Mouse (Mus musculus) layer of hippocampus, postnatal 14 days (tissue): ENCODE data around the gene 2310030G06Rik. TPM values are rescaled to one million over a fixed set of nuclear protein-coding genes. Genes with fewer than 3 reads are reported as not detected.

Experiments used
- DNase-seq, 2 experiments: peaks; one replicate each; pipeline ENCODE4 v3.0.0; 2021 to 2022; ENCODE audit warnings: low spot score in 2 of 2, mixed read lengths in 1 of 2
- total RNA-seq, 2 experiments: library from RNA; stranded (reverse); gene quantifications; 2 replicates each; pipeline ENCODE4 v1.2.3; 2021

The 2310030G06Rik gene
- total RNA-seq, 2 experiments from 2014 or later: 1.5 to 2.1 TPM

- no peak for DNase-seq
These were observed 41.4 kb downstream of the 2310030G06Rik start for GRCm38 (mm10) chr9:50704907-50705306.

- DNase-seq: no peak
These were observed 45.2 kb downstream of the 2310030G06Rik start for GRCm38 (mm10) chr9:50700921-50701691.

- peak; percentile 60 to 71 for DNase-seq
These were observed 47.6 kb downstream of the 2310030G06Rik start for GRCm38 (mm10) chr9:50698418-50699409.

GRCm38 (mm10) chr9:50697706-50698041, 48.7 kb downstream of the 2310030G06Rik start:
- DNase-seq: peak; percentile 70 to 90

GRCm38 (mm10) chr9:50696851-50697705, 49.3 kb downstream of the 2310030G06Rik start:
- DNase-seq: no peak

GRCm38 (mm10) chr9:50695153-50695552, 51.2 kb downstream of the 2310030G06Rik start:
- DNase-seq: no peak

- no peak for DNase-seq
These were observed 52.7 kb downstream of the 2310030G06Rik start for GRCm38 (mm10) chr9:50693631-50694030.

- no peak for DNase-seq
These were observed 53.4 kb downstream of the 2310030G06Rik start for GRCm38 (mm10) chr9:50692626-50693580.

Other genes with a start within 250 kb of the 2310030G06Rik start
- gene Pts, start 217.8 kb downstream of the 2310030G06Rik start, total RNA-seq: 10 to 100 TPM; 35.5 to 46.5 TPM
- gene Il18, start 191.7 kb downstream of the 2310030G06Rik start, total RNA-seq: 10 to 100 TPM; 27.8 to 32.9 TPM
- 1 to 10 TPM; 3.2 to 3.3 TPM for gene Bco2, start 191.4 kb downstream of the 2310030G06Rik start, total RNA-seq
- not detected for gene Tex12, start 185.2 kb downstream of the 2310030G06Rik start, total RNA-seq
- 100 to 1,000 TPM; 140 to 146 TPM for gene Sdhd, start 142.7 kb downstream of the 2310030G06Rik start, total RNA-seq
- gene Timm8b, start 142.6 kb downstream of the 2310030G06Rik start, total RNA-seq: 100 to 1,000 TPM; 251 to 256 TPM
- 1 to 10 TPM; 2.7 to 3.6 TPM for gene Pih1d2, start 129.2 kb downstream of the 2310030G06Rik start, total RNA-seq
- gene Nkapd1, start 129.1 kb downstream of the 2310030G06Rik start, total RNA-seq: 10 to 100 TPM; 22.9 to 23.9 TPM
- 100 to 1,000 TPM; 142 to 149 TPM for gene Dlat, start 86.8 kb downstream of the 2310030G06Rik start, total RNA-seq
- 10 to 100 TPM; 75.2 to 79.8 TPM for gene Dixdc1, start 7.0 kb downstream of the 2310030G06Rik start, total RNA-seq
- gene Cryab, start 4.8 kb upstream of the 2310030G06Rik start, total RNA-seq: 10 to 100 TPM; 77.7 to 89.3 TPM
- 1 to 10 TPM; 1.3 to 1.8 TPM for gene Hspb2, start 5.8 kb upstream of the 2310030G06Rik start, total RNA-seq
- gene Fdxacb1, start 21.7 kb upstream of the 2310030G06Rik start, total RNA-seq: 1 to 10 TPM; 5.4 to 6.6 TPM
- gene Alg9, start 28.5 kb upstream of the 2310030G06Rik start, total RNA-seq: 10 to 100 TPM; 29.7 to 31.8 TPM
- gene 1110032A03Rik, start 29.0 kb upstream of the 2310030G06Rik start, total RNA-seq: 10 to 100 TPM; 30.3 to 31.9 TPM
- gene Ppp2r1b, start 98.8 kb upstream of the 2310030G06Rik start, total RNA-seq: 10 to 100 TPM; 14.3 to 16.8 TPM